Mouse (Mus musculus): ENCODE measurements around the gene Zic4.

Zic4 gene

GRCm38 (mm10) chr9:91363011-91363730, 958 bp downstream of the Zic4 start:
- in situ Hi-C loops (cut with MboI, MseI): no loop called here

DNA sequence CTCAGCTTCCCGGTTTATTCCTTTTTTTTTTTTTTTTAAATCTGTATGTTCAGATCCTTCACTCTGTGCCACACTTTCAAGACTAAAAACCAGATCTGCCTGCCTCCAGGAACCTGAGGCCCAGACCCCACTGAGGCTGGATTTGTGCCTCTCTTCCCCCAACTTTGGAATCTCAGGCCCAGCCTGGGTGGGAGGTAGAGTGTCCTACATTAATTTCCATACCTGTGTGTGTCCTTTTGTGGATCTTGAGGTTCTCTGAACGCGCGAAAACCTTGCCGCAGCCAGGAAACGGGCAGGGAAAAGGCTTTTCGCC, 1.6 kb downstream of the Zic4 start:
- in situ Hi-C loops (cut with MboI, MseI): no loop called here

GRCm38 (mm10) chr9:91364127-91364970, 2.1 kb downstream of the Zic4 start:
- in situ Hi-C loops (cut with MboI, MseI): no loop called here

DNA sequence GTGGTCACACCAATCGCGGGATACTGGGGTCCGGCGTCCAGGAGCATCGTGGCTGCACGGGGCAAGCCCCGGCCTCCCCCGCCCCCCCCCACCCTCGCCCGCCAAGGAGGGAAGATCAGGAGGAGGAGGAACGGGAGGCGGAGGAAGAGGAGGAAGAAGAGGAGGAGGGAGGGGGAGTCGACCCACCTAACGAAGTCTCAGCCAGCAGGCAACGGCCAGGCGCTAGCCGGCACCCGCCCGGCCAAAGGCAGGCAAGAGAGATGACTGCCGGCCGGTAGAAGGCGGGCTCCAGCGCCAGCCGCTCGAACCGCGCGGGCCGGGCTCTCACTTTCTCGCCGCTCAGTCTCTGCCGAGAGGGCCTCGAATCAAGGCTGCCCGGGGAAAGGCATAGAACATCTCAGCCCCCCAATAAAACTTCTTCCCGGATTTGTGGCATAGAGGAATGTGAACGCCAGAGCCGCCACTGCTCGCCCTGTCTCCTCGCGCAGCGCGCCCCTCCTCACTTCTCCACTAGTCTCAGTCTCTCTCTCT, 2.8 kb downstream of the Zic4 start:
- in situ Hi-C loops (cut with MboI, MseI): no loop called here

DNA sequence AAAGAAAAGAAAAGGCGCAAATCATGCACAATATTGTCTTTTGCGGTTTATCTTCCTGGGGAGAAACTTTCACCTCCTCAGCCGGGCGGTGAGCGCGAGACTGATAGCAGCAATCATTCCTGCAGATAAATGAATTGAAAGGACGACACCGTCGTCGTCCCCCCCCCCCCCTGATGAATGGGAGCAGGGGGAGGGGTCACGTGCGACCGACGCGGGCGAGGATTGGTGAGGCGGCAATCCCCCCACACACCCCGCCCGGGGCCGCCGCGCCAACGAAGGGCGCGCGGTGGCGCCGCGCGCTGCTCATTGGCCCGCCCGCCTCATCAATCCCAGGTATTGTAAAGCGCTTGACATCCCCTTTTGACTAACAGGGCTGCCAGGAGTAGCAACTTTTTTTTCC, 3.5 kb downstream of the Zic4 start, which contains the start of gene Zic1:
Gene Zic1, minus strand, starts transcription at position 147 of the 400 bp plus-strand sequence.
- in situ Hi-C loops (cut with MboI, MseI): no loop called here

- in situ Hi-C loops (cut with MboI, MseI): no loop called here
Measured at GRCm38 (mm10) chr9:91366226-91366998, 4.2 kb downstream of the Zic4 start.

DNA sequence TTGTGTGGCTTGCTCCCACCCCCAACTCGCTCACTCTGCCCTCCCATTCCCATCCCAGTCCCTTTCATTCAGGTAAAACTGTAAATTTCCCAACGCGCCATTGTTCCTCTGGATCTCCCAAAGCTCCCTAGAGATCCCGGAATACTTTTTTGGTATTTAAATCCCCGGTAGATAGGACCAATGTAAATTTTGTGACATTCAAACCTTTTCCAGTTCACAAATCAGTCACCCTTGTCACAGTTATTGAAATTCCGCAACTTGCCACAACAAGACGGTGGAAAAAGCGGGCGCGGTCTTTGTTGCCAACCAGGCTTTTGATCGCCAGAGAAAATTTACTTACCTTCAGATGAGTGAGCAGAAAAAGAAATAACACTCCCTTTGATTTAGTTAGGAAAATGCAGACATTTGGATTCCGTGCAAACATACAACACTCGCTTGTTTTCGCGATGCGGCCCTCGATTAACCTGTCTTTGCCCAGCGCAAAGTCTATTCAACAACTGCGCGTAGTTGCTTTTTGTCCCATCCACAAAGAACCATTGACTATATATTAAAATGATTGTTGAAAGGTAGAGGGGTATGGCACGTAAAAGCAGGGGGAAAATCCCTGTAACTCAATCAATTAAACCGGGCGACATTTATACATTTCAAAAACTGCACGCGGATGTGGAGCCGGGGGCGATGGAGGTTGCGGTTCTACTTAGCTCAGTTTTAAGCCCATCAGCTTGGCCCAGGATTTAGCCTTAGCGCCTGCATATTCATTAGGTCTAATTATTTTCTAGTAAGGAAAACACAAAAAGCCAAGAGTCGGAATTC, 5.0 kb downstream of the Zic4 start:
- in situ Hi-C loops (cut with MboI, MseI): no loop called here

DNA sequence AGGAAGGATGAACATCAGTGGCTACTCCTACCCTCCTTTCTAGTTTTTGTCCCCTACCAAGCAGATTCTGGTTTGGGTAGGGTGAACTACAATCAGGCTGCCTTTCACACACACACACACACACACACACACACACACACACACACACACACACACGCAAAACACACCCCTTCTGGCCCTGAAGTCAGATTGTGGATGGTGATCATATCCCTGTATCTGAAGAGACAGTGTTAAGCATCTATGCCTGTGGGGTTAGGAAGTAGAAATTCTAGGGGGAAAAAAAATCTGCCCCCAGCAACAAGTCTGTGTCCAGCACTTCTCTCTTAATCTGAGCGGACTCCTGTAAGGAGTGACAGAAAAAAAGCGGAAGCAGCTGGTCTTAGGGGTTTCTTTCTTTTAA, 5.9 kb downstream of the Zic4 start:
- in situ Hi-C loops (cut with MboI, MseI): no loop called here

GRCm38 (mm10) chr9:91368946-91369292, 6.7 kb downstream of the Zic4 start:
- in situ Hi-C loops (cut with MboI, MseI): no loop called here

DNA sequence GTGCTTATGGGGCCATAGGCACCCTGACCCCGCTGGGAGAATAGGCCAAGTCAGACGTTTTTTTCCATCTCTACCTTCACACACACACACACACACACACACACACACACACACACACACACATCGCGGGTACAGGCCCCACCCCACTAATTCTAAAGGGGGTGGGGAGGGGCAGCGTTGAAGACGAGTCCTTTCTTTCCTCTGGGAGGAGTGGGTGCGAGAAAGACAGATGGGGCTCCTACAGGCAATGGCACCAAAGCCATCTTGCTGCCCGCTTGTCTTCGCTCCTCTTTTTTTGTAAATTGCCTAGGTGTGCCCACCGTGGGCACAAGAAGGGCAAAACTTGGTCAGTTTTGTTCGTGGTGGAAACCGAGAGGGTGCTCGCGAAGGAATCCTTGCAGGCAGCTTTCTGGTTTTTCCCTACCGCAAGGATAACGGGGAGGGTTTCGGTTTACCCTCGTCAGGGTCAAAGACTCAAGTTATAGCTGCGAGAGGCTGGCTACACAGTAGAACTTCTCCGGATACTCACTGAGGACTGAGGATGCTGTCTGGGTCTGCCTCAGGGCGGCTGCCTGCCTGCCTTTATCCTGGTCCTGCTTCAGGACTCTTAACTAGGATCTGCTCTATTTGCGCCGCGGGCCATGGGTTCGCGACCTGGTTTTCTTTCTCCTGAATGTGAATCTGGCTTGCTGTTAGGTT, 7.2 kb downstream of the Zic4 start:
- in situ Hi-C loops (cut with MboI, MseI): no loop called here

GRCm38 (mm10) chr9:91370191-91370708, 8.0 kb downstream of the Zic4 start:
- in situ Hi-C loops (cut with MboI, MseI): no loop called here

DNA sequence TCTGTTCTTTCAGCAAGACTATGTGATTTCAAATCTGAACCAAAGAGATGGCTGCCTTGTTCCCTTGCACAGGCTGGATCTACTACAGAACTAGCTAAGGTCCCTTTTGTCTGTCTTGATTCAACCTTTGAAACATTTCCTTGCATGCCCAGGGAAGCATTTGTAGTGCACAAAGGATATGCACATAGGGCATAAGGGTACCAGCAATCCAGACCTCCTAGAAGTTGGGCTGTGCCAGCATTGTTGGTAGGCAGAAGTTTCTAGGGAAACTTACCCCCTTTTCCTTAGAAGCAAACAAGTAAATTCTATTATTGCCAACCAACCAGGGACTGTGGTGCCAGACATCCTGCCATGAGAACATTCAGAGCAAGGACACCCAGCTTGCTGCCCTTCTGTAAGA, 8.8 kb downstream of the Zic4 start:
- in situ Hi-C loops (cut with MboI, MseI): no loop called here

GRCm38 (mm10) chr9:91371608-91372007, 9.4 kb downstream of the Zic4 start:
- in situ Hi-C loops (cut with MboI, MseI): no loop called here

GRCm38 (mm10) chr9:91373811-91374575, 11.8 kb downstream of the Zic4 start:
- in situ Hi-C loops (cut with MboI, MseI): no loop called here

GRCm38 (mm10) chr9:91374665-91375064, 12.5 kb downstream of the Zic4 start:
- in situ Hi-C loops (cut with MboI, MseI): no loop called here

GRCm38 (mm10) chr9:91377036-91377872, 15.0 kb downstream of the Zic4 start:
- in situ Hi-C loops (cut with MboI, MseI): no loop called here

DNA sequence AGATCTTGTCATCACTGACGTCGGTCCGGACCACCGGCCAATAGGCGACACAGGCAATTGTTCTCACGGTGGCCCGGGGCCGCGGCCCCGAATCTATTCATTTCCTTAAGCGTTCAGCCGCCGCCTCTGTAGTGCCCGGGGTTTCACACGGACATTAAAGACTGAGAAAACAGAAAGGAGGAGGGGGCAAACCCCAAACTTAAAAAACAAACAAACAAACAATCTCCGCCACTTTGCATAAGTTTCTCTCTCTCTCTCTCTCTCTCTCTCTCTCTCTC, 15.6 kb downstream of the Zic4 start:
- in situ Hi-C loops (cut with MboI, MseI): no loop called here

DNA sequence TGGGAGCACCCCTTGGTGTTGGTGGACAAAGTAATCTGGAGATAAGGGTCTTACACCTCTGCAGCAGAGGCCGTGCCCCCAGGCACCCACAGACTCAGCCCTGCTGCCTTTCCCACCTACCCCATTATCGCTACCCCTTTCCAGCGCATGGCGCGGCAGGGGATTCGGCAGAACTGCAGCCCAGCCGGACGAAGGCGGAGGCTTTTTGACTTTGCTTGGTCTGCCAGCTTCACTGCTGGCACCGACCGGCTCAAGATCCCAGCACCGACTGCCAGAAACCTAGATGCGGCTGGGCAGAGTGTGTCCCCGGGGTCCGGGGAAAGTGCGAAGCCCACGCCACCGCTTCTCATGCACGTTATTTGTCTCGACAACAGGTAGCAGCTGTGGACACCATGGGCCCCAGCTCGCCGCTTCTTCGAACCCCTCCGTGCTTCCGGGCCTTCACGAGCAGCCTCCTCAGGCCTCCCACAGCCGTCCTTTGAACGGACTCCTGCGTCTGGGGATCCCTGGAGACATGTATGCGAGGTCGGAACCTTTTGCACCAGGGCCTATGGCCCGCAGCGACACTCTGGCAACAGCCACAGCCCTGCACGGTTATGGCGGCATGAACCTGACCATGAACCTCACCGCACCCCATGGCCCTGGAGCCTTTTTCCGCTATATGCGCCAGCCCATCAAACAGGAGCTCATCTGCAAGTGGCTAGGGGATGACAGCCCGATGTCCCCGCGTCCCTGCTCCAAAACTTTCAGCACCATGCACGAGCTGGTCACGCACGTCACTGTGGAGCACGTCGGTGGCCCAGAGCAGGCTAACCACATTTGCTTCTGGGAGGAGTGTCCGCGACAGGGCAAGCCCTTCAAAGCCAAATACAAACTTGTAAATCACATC, 16.4 kb downstream of the Zic4 start:
- in situ Hi-C loops (cut with MboI, MseI): no loop called here
